Mouse (Mus musculus): ENCODE data around the gene Gm10447. TPM values are rescaled to one million over a fixed set of nuclear protein-coding genes. Genes with fewer than 3 reads are reported as not detected.

Gene Gm10447
- polyA plus RNA-seq, 1 experiment from 2014 or later = 0.13 TPM

- Histone ChIP-seq H3K27me3 (ENCODE audit: control insufficient read depth, insufficient read depth, low read length) (peaks cover 4% of the 10 kb centered on the region; the same call in 1 of the 2 replicates), H3K9ac (replicated peaks; ENCODE audit: low read depth, low read length) (peak overlapping the region; percentile 32; the same call in 1 of the 2 replicates), H3K9me3 (ENCODE audit: control insufficient read depth, low read depth, low read length) (no peaks in the 10 kb centered on the region), H3K4me1 (ENCODE audit: control insufficient read depth, insufficient read depth, low read length) (no peaks in the 10 kb centered on the region), H3K27ac (ENCODE audit: low read length) (no peak overlapping the region), H3K4me3 (ENCODE audit: low read depth, low read length) (peak overlapping the region; percentile 49), H3K36me3 (ENCODE audit: control insufficient read depth, insufficient read depth, low read length) (no peaks in the 10 kb centered on the region), H3K4me2 (replicated peaks; ENCODE audit: low read depth, low read length) (peak overlapping the region; percentile 78)
- WGBS = 8% methylated on average over 29 of the region's 29 CpGs
- ATAC-seq (ENCODE audit: insufficient number of reproducible peaks, insufficient read depth, low FRiP score, low read depth) = no peak; the same call in 1 of the 2 replicates
These were observed 553 bp upstream of the Gm10447 start for GRCm38 (mm10) chr11:53457372-53457954.

DNA sequence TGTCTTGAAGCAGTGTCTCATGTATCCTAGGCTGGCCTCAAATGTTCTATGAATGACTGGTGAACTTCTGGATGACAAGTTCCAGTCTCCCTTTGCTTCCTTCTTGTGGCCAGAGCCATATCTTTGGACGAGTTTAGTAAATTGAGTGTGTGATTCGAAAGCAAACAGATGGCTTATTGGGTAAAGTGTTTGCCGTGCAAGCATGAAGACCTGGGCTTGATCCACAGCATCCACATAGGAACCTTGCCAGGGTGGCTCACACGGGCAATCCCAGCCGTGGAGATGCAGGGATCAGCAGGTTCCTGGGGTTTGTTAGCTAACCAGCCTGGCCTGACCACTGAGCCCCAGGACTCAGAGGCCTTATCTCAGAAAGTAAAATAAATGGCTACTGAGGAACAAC lies 3.9 kb downstream of the Gm10447 start:
- H3K4me1 ChIP-seq (ENCODE audit: control insufficient read depth, insufficient read depth, low read length) = no peaks in the 10 kb centered on the region
- no peak overlapping the region for H3K4me3 ChIP-seq (ENCODE audit: low read depth, low read length)
- H3K9me3 ChIP-seq (ENCODE audit: control insufficient read depth, low read depth, low read length) = no peaks in the 10 kb centered on the region
- ATAC-seq (ENCODE audit: insufficient number of reproducible peaks, insufficient read depth, low FRiP score, low read depth) = no peak
- WGBS = 82% methylated on average over 5 of the region's 5 CpGs
- no peaks in the 10 kb centered on the region for H3K27me3 ChIP-seq (ENCODE audit: control insufficient read depth, insufficient read depth, low read length)
- H3K9ac ChIP-seq (replicated peaks; ENCODE audit: low read depth, low read length) = no peak overlapping the region
- no peak overlapping the region for H3K4me2 ChIP-seq (replicated peaks; ENCODE audit: low read depth, low read length)
- no peaks in the 10 kb centered on the region for H3K36me3 ChIP-seq (ENCODE audit: control insufficient read depth, insufficient read depth, low read length)
- no peak overlapping the region for H3K27ac ChIP-seq (ENCODE audit: low read length)

- WGBS = 95% methylated on average over 9 of the region's 9 CpGs
- Histone ChIP-seq H3K27ac (ENCODE audit: low read length) (no peak overlapping the region), H3K4me2 (replicated peaks; ENCODE audit: low read depth, low read length) (no peak overlapping the region), H3K4me1 (ENCODE audit: control insufficient read depth, insufficient read depth, low read length) (no peaks in the 10 kb centered on the region), H3K27me3 (ENCODE audit: control insufficient read depth, insufficient read depth, low read length) (no peaks in the 10 kb centered on the region), H3K36me3 (ENCODE audit: control insufficient read depth, insufficient read depth, low read length) (no peaks in the 10 kb centered on the region), H3K9me3 (ENCODE audit: control insufficient read depth, low read depth, low read length) (no peaks in the 10 kb centered on the region), H3K4me3 (ENCODE audit: low read depth, low read length) (no peak overlapping the region), H3K9ac (replicated peaks; ENCODE audit: low read depth, low read length) (no peak overlapping the region)
- ATAC-seq (ENCODE audit: insufficient number of reproducible peaks, insufficient read depth, low FRiP score, low read depth) = no peak
These were observed 4.5 kb downstream of the Gm10447 start for GRCm38 (mm10) chr11:53452396-53452795.

GRCm38 (mm10) chr11:53451361-53451760 lies 5.5 kb downstream of the Gm10447 start:
- H3K27me3 ChIP-seq (ENCODE audit: control insufficient read depth, insufficient read depth, low read length) = no peaks in the 10 kb centered on the region
- H3K9ac ChIP-seq (replicated peaks; ENCODE audit: low read depth, low read length) = no peak overlapping the region
- no peaks in the 10 kb centered on the region for H3K9me3 ChIP-seq (ENCODE audit: control insufficient read depth, low read depth, low read length)
- no peak for ATAC-seq (ENCODE audit: insufficient number of reproducible peaks, insufficient read depth, low FRiP score, low read depth)
- no peak overlapping the region for H3K27ac ChIP-seq (ENCODE audit: low read length)
- no peaks in the 10 kb centered on the region for H3K4me1 ChIP-seq (ENCODE audit: control insufficient read depth, insufficient read depth, low read length)
- H3K36me3 ChIP-seq (ENCODE audit: control insufficient read depth, insufficient read depth, low read length) = no peaks in the 10 kb centered on the region
- 44% methylated on average over 2 of the region's 2 CpGs for WGBS
- no peak overlapping the region for H3K4me2 ChIP-seq (replicated peaks; ENCODE audit: low read depth, low read length)
- H3K4me3 ChIP-seq (ENCODE audit: low read depth, low read length) = no peak overlapping the region

DNA sequence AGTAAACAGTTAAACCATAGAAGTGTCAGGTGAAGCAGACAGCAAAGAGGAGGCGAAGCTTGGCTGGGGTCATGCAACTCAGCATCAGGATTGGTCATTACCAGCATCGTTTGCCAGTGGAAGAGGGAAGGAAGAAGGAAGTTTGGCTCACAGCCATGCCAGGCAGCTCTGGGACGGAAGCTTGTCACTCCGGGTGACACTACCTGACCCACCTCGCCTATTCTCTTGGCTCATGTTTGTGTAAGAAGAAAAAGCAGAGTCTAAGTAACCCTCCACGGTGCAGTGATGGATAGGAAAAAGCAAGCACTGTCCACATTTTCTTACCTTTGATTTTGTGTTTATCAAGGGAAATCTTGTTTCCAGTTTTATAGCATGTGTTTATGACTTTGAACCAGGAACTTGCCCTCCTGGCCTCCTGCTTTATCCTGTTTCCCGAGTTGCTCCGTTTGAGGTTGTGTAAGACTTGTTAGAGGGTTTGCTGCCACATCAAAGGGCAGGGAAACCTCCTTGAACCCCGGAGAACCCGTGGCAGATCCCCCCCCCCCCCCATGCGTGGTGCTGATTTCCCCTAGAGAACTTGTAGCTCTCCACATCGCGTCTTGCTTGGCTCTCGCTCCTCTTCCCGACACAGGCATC lies 6.7 kb downstream of the Gm10447 start:
- H3K27ac ChIP-seq (ENCODE audit: low read length) = no peak overlapping the region
- no peaks in the 10 kb centered on the region for H3K36me3 ChIP-seq (ENCODE audit: control insufficient read depth, insufficient read depth, low read length)
- no peaks in the 10 kb centered on the region for H3K27me3 ChIP-seq (ENCODE audit: control insufficient read depth, insufficient read depth, low read length)
- H3K4me3 ChIP-seq (ENCODE audit: low read depth, low read length) = no peak overlapping the region
- no peak overlapping the region for H3K4me2 ChIP-seq (replicated peaks; ENCODE audit: low read depth, low read length)
- H3K4me1 ChIP-seq (ENCODE audit: control insufficient read depth, insufficient read depth, low read length) = no peaks in the 10 kb centered on the region
- ATAC-seq (ENCODE audit: insufficient number of reproducible peaks, insufficient read depth, low FRiP score, low read depth) = no peak
- 41% methylated on average over 15 of the region's 15 CpGs for WGBS
- H3K9me3 ChIP-seq (ENCODE audit: control insufficient read depth, low read depth, low read length) = no peaks in the 10 kb centered on the region
- no peak overlapping the region for H3K9ac ChIP-seq (replicated peaks; ENCODE audit: low read depth, low read length)

DNA sequence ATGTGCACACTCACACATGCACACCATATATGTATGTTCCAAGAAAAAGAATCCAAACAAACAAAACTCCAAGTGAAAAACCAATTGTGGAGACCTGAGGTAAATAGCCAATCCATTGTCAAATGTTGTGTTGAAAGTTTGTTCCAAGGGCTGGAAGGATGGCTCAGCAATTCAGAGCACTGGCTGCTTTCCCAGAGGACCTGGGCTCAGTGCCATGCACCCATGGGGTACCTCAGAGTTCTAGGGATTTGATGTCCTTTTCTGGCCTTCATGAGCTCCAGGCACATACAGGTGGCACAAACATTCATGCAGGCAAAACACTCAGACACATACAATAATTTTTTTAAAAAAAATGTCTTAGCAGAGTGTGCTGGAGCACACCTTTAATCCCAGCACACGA lies 8.4 kb downstream of the Gm10447 start:
- Histone ChIP-seq H3K27ac (ENCODE audit: low read length) (no peak overlapping the region), H3K9ac (replicated peaks; ENCODE audit: low read depth, low read length) (no peak overlapping the region), H3K36me3 (ENCODE audit: control insufficient read depth, insufficient read depth, low read length) (no peaks in the 10 kb centered on the region), H3K9me3 (ENCODE audit: control insufficient read depth, low read depth, low read length) (no peaks in the 10 kb centered on the region), H3K27me3 (ENCODE audit: control insufficient read depth, insufficient read depth, low read length) (no peaks in the 10 kb centered on the region), H3K4me1 (ENCODE audit: control insufficient read depth, insufficient read depth, low read length) (no peaks in the 10 kb centered on the region), H3K4me2 (replicated peaks; ENCODE audit: low read depth, low read length) (no peak overlapping the region), H3K4me3 (ENCODE audit: low read depth, low read length) (no peak overlapping the region)
- no peak for ATAC-seq (ENCODE audit: insufficient number of reproducible peaks, insufficient read depth, low FRiP score, low read depth)
- WGBS = 77% methylated on average over 1 of the region's 1 CpGs

- no peak for ATAC-seq (ENCODE audit: insufficient number of reproducible peaks, insufficient read depth, low FRiP score, low read depth)
- H3K4me2 ChIP-seq (replicated peaks; ENCODE audit: low read depth, low read length) = no peak overlapping the region
- H3K27me3 ChIP-seq (ENCODE audit: control insufficient read depth, insufficient read depth, low read length) = no peaks in the 10 kb centered on the region
- no peaks in the 10 kb centered on the region for H3K9me3 ChIP-seq (ENCODE audit: control insufficient read depth, low read depth, low read length)
- H3K4me1 ChIP-seq (ENCODE audit: control insufficient read depth, insufficient read depth, low read length) = no peaks in the 10 kb centered on the region
- H3K27ac ChIP-seq (ENCODE audit: low read length) = no peak overlapping the region
- no peak overlapping the region for H3K4me3 ChIP-seq (ENCODE audit: low read depth, low read length)
- WGBS = 86% methylated on average over 8 of the region's 8 CpGs
- H3K9ac ChIP-seq (replicated peaks; ENCODE audit: low read depth, low read length) = no peak overlapping the region
- H3K36me3 ChIP-seq (ENCODE audit: control insufficient read depth, insufficient read depth, low read length) = no peaks in the 10 kb centered on the region
These were observed 8.9 kb downstream of the Gm10447 start for GRCm38 (mm10) chr11:53447996-53448395.

DNA sequence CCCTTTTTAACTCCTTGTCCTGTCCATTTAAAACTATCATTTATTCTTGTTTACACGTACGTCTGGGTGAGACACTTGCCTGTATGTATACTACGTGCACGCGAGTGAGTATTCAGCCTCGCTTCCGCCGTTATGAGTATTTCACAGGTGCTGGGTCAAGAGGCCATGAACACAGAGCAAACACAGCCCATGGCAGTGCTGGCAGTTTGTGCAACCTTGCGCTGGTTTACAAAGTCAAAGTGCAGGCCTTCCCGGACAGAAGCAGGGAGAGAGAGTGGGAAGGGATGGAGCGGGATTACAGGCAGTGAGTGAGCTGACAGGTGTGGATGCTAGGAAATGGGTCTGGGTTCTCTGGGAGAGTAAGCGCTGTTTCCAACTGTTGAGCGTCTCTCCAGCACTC lies 10.7 kb downstream of the Gm10447 start:
- no peaks in the 10 kb centered on the region for H3K9me3 ChIP-seq (ENCODE audit: control insufficient read depth, low read depth, low read length)
- no peak overlapping the region for H3K4me2 ChIP-seq (replicated peaks; ENCODE audit: low read depth, low read length)
- H3K27ac ChIP-seq (ENCODE audit: low read length) = no peak overlapping the region
- H3K27me3 ChIP-seq (ENCODE audit: control insufficient read depth, insufficient read depth, low read length) = no peaks in the 10 kb centered on the region
- H3K4me3 ChIP-seq (ENCODE audit: low read depth, low read length) = no peak overlapping the region
- H3K9ac ChIP-seq (replicated peaks; ENCODE audit: low read depth, low read length) = no peak overlapping the region
- no peaks in the 10 kb centered on the region for H3K4me1 ChIP-seq (ENCODE audit: control insufficient read depth, insufficient read depth, low read length)
- WGBS = 68% methylated on average over 13 of the region's 13 CpGs
- ATAC-seq (ENCODE audit: insufficient number of reproducible peaks, insufficient read depth, low FRiP score, low read depth) = no peak
- H3K36me3 ChIP-seq (ENCODE audit: control insufficient read depth, insufficient read depth, low read length) = no peaks in the 10 kb centered on the region

DNA sequence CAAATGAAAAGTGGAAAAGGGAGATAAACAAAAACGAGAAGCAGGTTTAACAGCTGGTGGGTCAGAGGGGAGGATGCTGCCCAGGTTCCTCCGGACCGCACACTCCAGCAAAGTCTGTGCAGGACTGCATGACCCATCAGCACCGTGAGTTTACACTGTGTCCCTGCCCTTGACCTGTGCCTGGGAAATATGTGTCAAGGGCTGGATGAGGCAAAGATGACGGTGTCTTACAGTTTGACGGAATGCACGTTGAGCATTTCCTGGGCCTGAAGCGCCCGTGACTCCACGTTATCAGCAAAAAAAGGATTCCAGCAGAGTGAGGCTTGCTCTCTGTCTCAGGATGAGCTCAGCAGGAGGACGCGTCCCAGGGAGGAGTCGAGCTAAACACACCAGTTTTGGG lies 11.3 kb downstream of the Gm10447 start:
- no peak for ATAC-seq (ENCODE audit: insufficient number of reproducible peaks, insufficient read depth, low FRiP score, low read depth)
- H3K4me3 ChIP-seq (ENCODE audit: low read depth, low read length) = no peak overlapping the region
- whole genome bisulfite sequencing = 58% methylated on average over 13 of the region's 13 CpGs

More for the DNA sequence above, 11.3 kb downstream of the Gm10447 start:
- Histone ChIP-seq H3K9me3 (ENCODE audit: control insufficient read depth, low read depth, low read length) (no peaks in the 10 kb centered on the region), H3K27me3 (ENCODE audit: control insufficient read depth, insufficient read depth, low read length) (no peaks in the 10 kb centered on the region), H3K9ac (replicated peaks; ENCODE audit: low read depth, low read length) (no peak overlapping the region), H3K27ac (ENCODE audit: low read length) (no peak overlapping the region), H3K36me3 (ENCODE audit: control insufficient read depth, insufficient read depth, low read length) (no peaks in the 10 kb centered on the region), H3K4me2 (replicated peaks; ENCODE audit: low read depth, low read length) (no peak overlapping the region), H3K4me1 (ENCODE audit: control insufficient read depth, insufficient read depth, low read length) (no peaks in the 10 kb centered on the region)

Measured in stomach, embryonic 14.5 days (tissue).